Mouse (Mus musculus): ENCODE data around the gene Mybpc2.

The Mybpc2 gene

DNA sequence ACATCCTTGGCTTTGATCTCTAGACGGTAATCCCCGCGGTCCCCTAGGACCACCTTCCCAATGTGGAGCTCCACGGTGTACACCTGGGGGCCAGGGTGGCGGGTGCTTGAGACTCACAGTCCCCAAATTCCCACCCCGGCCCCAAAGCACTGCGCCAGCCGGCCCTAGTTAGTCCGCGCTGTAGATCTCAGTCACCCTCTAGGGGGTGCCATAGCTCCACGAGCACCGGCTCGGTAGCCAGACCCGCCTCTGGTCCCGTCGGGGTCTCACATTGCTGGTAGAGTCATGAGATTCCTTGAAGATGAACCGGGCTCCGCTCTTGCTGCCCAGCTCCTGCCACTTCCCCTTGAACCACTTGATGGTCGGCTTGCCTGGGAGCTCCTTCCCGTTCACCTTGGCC is 2.7 kb downstream of the Mybpc2 start:
- peak; percentile 87 to 88 for DNase-seq

DNA sequence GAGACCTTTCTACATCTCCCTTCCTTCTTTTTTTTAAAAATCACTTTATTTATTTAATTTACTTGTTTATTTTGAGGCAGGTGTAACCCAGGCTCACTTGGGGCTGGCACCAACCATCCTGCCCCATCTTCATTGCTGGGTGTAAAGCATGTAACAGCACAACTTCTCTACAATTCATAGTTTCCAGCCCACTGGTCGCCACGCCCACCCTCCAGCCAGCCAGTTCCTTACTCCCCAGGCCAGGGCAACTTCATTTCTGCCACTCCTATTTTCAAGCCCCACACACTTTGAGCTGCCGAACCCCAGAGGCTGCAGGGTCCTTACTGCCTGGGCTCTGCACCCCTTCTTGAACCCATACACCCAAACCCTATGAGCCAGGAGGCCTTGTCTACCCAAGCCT is 3.5 kb downstream of the Mybpc2 start:
- DNase-seq: peak; percentile 32 to 46

DNA sequence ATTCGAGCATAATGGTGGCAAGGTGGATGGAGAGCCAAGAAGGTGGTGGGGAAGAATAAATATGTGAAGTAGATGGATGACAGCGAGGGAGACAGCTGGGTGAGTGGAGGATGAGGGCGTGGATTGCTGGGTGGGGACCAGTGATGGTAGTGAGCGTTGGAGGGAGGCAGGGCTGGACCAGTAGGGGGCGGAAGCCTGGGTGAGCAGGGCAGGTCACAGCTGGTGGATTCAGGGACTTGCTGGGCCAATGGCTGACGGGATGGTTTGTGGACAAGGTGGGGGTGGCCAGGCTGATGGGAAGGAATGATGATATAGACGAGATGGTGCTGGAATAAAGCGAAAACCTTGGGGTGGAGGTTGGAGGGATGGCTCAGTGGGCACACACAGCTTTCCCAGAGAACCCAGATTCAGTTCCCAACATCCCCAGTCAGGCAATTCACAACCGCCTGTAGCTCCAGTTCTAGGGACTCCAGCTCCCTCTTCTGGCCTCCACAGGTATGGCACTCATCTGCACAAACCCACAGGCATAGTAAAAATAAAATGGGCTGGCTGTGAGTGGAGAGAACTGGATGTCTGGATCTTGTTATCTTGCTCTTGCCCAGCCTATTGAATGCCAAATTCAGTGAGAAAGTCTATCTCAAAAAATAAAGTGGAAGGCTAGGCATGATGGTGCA is 5.1 kb downstream of the Mybpc2 start:
- peak; percentile 48 to 49 for DNase-seq

DNA sequence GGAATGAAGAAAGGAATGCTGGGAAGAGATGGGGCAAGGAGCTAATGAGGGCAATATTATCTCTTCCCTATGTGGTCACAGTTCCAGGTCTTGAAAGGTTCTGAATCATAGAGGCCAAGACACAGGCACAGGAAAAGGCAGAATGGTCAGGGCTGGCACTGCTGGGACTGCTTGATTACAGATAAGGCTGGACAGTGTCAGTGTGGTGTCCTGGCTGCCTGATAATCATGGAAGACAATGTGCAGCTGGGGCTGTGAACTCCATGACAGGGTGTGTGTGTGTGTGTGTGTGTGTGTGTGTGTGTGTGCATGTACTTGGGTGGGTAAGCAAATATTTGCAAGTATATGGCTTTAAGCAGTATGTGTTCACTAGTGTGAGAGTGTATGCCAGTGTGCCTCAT is 17.0 kb downstream of the Mybpc2 start:
- no peak for DNase-seq

DNA sequence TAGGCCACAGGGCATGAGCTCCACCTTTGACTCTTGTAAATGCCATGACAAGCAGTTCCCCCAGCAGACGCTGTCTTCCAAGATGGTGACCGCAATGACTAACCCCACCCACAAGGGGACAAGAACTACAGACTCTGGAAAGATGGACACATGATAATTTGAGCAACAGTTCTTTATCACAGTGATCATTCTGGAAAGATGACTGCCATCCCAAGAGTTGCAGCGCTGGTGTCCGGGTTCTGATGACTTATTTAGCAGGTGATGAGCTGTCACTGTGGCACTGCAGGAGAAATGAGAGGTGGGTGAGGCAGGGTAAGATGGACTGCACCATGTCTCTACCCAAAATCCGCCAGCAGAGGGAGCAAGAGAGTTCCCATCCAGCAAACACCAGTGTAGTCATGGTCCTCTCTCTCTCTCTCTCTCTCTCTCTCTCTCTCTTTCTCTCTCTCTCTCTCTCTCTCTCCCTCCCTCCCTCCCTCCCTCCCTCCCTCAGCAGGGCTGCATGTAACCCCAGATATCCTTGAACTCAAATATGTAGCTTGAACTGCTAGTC is 22.8 kb downstream of the Mybpc2 start:
- DNase-seq: peak; percentile 87 to 89

DNA sequence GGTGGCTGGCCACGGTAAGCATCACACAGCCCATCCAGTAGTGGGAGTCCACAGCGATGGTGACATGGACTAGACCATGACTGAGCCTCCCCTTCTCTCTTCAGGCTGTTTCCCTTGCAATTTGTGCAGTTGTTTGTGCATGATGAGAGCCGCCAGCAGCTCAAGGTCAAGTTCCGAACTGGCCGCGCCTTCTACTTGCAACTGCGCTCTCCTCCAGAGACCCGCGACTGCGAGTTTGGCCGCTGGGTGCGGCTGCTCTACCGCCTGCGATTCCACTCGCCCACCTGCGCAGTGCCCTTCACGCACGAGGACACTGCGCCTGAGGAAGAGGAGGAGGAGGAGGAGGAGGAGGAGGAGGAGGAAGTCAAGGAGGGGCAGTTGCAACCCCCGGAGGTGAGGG is 24.4 kb downstream of the Mybpc2 start:
- no peak for DNase-seq

DNA sequence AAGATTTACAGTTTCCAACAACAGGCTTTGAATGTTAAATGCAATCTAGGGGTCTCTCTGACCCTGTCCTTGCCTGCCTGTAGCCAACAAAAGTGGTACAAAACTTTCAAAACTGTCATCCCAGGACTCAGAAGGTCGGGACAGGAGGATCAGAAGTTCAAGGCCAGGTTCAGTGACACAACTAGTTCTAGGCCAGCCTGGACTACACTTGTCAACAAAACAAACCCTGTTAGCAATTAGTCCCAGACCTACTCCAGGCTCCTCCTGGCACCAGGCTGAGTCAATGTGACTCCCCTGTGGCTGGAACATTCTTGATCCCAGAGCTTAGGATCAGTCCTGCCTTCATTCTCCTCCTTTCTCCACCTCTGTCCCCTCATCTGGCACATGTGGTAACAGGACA is 25.5 kb downstream of the Mybpc2 start:
- DNase-seq: no peak

DNA sequence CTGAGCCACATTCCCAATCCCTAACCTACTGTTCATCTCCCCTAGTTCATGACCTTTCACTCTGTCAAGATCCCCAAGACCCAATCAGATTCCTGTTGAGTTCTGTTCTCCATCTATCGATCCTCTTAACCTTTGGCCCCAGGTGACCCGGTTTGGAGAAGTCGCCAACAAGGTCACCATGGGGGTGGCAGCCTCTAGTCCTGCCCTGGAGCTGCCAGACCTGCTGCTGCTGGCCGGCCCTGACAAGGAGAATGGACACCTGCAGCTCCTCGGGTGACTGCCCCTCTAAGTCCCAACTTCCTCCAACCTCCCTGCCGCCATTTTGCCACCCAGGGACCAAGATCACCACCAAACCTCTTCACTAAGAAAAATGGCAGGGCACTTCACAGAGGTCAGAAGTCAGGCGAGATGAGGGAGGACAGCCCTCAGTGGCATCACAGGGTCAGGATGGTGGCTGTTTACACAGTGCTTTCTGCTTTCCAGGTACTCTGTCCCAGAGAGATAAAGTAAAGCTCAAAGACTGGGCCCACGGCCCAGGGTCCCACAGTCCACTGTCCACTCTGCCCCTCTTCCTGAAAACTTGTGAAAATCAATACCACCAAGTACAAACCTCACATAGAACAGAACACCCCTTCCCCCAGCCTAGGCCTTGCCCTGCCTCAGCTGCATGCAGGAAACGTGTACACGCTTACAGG is 26.9 kb downstream of the Mybpc2 start:
- DNase-seq: no peak

DNA sequence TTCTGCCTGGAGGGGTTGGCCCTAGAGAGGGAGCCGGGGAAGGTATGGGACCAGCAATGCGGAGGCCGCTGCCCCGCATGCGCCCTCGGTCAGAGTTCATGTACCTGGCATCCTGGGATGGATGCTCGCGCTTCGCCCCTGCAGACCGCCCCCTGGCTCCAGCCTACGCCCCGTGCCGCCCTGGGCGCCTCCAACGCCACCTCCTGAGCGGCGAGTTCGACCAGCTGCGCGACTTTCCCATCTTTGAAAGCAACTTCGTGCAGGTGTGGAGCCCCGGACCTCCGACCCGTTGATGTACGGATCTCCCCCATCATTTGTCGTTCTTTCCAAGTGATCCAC is 27.7 kb downstream of the Mybpc2 start:
- DNase-seq: no peak

DNA sequence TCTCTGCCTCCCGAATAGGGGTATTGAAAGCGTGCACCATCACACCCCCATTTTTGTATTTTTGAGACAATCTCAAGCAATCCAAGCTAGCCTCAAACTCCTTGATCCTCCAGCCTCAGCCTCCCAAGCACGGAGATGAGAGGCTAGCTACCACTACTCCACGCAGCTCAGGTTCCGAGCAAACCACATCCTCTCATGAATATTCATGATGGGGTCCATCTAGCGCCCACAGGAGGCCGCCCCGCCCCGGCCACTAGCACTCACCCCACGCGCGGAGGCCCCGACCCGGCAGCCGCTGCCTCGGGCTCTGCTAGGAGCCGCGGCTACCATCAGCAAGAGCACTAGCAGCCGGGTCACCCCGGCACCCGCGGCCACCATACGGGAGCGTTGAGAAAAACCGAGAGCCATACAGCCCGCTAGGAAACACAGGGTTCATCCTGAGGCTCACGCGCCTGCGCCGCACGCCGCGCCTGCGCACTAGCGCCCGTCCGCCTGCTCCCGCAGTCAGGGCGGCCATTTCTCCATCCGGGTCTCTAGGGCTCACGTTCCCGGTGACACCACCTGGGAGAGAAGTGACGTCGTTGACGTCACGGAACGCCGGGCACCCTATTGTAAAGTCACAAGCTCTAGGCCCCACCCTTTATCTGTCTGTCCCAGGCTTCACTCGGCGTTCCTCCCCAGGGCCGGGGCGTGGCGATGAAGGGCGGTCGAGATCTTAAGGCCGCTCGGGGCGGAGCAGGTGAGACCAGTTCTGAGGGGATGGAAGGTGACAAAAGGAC is 28.3 kb downstream of the Mybpc2 start, which contains the start of the genes Emc10 and Fam71e1:
Emc10 (minus strand) TSS at position 538 of the 779 bp plus-strand sequence.
Fam71e1 (plus strand) TSS at position 590 of the 779 bp plus-strand sequence.
- DNase-seq: peak; percentile 98 to 99

DNA sequence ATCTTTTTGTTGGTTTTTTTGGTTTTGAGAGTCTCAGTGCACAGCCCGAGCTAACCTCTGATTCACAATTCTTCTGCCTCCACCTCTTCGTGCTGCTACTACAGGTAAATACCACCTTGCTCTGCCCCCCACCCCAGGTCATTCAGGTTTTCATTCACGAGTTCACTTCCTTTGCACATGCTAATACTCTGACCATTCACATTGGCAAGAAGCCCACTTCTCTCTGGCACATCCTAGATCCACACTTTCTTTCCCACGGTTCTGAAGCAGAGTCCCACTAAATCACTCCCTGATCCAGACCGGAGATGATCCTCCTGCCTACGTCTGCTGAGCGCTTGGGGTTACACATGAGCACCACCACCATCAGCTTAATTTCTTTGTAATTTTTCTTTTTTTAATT is 29.4 kb downstream of the Mybpc2 start:
- no peak for DNase-seq

DNA sequence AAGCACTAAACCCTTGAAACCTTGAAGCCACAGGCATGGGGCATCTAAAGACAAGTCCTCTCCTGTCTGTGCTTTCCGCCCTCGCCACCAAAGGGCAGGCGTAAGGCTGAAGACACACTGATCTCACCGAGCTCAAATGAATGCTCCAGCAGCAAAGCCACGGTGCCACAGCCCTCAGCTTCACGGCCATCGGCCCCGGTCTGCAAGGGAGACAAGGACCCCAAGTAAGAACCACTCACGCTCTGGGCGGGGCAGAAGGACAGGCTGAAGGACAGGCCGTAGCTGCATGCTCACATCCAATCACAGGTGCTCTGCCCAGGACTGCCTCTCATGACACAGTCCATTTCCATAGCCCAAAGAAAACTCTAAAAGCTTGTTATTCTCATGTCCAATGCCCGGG is 29.8 kb downstream of the Mybpc2 start:
- no peak for DNase-seq

DNA sequence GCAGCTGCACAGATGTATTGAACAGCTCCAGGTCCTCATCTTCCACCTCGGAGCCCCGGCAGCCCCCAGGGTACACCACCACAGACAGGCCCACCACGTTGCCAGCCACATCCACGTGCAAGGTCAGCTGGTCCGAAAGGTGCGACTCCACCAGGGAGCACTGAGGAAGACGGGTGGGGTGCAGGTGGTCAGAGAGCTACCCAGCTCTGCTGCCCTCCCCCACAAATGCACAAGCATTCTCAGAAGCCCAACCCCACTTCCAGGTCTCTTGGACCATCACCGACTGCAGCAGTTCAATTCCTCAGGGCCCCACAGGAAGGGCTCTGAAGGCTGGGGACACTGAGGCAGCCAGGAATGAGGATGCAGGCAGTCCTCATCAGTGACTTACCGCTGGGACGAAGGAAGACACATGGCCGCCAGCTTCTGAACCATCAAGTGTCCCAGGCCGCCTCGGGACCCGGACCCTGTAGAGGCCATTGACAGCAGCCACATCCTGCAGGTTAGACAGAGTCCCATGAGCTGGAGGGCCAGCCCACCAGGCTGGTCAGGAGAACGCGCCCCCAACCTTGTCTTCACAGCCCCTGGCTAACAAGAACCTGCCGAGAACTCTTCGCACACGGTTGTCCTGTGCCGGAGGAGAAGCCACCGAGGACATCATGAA is 32.2 kb downstream of the Mybpc2 start:
- no peak for DNase-seq

DNA sequence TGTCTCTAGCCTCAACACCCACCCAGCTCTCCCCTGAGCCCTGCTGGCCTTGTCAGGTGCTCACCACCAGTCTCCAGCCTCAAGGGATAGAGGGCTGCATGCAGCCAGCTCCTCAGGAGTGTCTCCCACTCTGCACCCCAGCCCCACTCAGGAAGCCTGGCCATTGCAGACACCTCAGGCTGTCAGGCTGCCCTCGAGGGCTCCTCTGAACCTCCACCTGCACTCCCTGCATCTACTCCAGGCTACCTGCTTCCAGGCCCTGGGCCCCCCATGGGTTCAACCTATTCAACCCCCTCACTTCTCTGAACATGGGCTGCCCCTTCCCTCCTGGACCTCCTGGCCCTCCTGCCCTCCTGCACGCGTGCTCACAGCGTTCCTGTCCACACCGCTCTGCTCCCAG is 33.1 kb downstream of the Mybpc2 start:
- DNase-seq: no peak

DNA sequence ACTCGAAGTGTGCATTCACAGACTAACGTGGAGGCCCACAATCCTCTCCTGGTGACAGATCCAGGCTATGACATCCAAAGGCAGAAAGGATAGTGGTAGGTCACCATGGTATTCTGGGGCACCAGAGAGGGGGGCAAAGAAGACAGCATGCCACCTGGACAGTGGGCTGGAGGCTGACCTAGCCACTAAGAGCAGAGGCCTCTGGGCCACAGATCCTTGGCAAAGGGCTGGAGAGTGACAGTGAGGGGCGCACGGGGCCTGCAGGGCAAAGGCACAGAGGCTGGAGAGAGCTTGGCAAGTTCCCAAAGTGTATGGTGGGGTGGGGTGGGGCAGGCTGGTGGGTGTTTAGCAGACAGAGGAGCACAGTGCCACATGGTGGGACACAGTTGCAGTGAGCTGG is 34.2 kb downstream of the Mybpc2 start:
- DNase-seq: no peak

DNA sequence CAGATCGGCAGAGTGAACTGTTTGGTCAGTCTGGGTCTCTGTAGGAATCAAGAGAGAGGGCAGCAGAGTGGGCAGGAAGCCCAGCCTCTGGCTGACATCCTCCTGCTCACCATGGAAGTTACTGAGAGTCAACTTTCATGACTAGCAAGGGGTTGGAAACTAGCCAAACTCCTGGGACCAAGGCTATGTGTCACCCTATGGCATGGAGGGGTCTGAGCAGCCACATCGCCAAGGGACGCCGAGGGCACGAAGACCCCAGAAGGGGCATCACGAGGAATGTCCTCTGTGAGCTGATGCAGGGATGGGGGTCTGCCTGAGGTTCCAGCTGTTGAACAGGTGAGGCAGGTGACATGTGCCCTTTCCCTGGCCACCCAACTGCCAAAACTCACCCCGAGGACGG is 35.9 kb downstream of the Mybpc2 start:
- no peak for DNase-seq

DNA sequence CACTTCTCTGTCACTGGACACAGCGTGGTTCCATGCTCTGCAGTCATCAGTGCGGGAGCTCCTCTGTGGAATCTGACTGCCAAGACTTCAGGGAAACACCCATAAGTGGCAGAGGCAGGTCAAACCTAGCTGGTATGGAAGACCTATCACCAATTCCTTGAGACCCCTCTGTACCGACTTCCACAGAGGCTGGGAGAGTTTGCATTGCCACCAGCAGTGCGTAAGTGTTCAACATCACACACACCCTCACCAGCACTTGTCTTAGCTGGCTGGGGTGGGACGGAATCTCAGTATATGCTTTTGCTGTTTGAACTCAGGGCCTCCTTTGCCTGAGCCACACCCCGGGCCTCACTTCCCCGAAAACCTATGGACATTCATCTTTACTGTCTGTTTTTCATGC is 36.5 kb downstream of the Mybpc2 start:
- no peak for DNase-seq

DNA sequence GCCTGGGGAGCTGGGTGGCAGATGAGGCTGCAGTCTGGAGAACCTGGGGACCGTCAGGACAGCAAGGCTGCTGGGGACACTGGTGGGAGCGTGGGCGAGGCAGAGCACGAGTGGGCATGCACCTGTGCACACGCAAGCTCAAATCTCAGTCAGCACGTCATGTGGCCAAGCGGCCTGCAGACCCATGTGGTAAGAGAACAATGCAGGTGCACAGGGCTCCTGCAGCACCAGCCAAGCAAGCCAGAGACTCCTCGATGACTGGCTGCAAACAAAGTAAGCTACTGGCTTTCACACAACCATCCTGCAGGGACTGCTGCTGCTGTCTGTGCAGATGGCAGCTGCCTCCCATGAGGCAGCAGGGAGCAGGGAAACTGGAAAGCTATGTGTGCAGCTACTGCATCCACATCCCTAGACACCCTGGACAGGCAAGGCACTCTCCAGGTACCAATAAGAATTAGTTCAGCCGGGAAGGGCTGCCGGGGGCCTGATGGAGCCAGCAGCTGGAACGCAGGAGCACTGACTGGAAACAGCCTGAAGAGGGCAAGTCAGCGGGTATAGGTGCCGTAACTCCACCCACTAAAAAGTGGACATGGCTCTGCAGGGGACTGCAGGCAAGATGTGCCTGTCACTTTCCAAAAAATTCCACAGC is 37.4 kb downstream of the Mybpc2 start:
- DNase-seq: no peak

DNA sequence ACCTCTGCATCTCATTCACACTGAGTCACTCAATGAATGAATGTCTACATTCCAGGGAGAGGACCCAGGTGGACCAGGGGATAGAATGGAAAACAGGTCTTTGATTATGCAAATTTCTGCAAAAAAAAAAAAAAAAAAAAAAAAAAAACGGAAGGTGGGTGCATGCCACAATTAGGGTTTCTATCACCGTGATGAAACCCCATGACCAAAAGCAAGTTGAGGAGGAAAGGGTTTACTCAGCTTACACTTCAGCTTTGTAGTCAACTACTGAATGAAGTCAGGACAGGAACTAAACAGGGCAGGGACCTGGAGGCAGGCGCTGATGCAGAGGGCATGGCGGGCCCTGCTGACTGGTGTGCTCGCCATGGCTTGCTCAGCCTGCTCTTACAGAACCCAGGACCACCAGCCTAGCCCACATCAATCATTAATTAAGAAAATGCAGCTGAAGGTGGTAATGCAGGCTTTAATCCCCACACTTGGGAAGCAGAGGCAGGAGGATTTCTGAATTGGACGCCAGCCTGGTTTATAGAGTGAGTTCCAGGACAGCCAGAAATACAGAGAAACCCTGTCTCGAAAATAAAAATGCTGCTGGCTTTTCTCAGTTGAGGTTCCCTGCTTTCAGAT is 38.8 kb downstream of the Mybpc2 start:
- DNase-seq: no peak

DNA sequence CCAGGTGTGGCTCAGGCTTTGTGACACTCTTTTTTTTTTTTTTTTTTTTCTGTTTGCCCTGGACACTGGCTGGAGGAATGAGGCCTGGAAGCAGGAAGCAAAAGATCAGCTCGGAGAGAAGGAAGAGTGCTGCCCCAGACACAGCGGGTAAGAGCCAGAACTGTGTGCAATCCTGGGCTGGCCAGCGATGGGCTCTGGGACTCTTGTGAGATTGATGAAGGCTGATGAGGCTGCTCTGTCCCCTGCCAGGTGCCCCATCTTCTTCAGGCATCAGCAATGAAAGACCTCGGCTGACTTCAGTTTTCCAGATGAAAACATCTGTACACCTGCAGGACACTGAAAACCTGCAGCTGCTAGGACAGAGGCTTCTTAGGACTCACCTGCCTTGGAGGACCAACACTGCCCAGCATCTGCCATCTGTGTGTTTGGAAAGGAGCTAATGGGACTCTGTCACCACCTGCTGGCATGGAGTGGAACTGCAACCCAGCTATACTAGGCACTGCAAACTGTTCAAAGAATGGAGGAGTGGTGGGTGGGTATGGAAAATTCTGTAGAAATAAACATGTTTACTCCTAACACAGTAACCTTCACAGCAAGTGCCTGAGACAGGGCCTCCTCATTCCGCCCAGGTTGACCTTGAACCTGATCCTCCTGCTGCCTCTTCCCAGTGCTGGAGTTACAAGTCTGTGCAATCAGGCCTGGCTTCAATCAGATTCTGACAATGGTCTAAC is 39.5 kb downstream of the Mybpc2 start:
- peak; percentile 81 to 83 for DNase-seq

DNA sequence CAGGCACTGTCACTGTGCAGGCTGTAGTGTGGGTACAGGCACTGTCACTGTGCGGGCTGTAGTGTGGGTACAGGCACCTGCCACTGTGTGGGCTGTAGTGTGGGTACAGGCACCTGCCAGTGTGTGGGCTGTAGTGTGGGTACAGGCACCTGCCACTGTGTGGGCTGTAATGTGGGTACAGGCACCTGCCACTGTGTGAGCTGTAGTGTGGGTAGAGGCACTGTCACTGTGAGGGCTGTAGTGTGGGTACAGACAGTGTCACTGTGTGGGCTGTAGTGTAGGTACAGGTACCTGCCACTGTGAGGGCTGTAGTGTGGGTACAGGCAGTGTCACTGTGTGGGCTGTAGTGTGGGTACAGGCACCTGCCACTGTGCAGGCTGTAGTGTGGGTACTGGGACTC is 40.3 kb downstream of the Mybpc2 start:
- DNase-seq: no peak

All from B cell, adult 2 months (primary cell).